Mouse (Mus musculus): ENCODE results near the gene Svep1. TPM values are rescaled to one million over a fixed set of nuclear protein-coding genes. Genes with fewer than 3 reads are reported as not detected.
A peak's percentile ranks its signal among the peaks of the same experiment; 100 is the strongest.

The Svep1 gene
- total RNA-seq, 2 experiments from 2014 or later: 0.64 to 0.72 TPM

DNA sequence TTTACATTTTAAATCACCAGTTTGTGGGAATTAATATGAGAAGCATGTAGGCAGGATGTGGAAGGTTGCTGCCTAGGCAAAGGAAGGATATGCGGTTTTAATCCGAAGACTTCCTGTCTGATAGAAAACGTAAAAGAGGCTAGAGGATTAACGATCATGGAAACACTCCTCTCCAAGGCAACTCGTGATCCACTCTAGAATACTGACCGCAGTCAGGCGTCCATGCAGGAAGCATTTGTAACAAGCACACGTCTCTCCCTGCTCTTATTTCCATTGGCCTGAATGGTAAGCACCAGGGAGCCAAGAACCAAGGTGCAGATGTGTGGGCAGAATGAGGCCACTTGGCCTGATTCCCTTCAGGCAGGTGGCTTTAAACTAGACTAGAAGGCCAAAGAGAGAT lies 155.9 kb downstream of the Svep1 start:
- DNase-seq (ENCODE audit: low spot score in 2 of 2): no peak
- Histone ChIP-seq H3K4me3 (no peak overlapping the region), H3K27ac (no peak overlapping the region)
- TF ChIP-seq CTCF (conservative IDR thresholded peaks at IDR 0.05): no peak

GRCm38 (mm10) chr4:58050276-58050675 lies 156.4 kb downstream of the Svep1 start:
- Histone ChIP-seq H3K27ac (no peak overlapping the region), H3K4me3 (no peak overlapping the region)
- no peak for DNase-seq (ENCODE audit: low spot score in 2 of 2)
- no peak for TF ChIP-seq CTCF (conservative IDR thresholded peaks at IDR 0.05)

DNA sequence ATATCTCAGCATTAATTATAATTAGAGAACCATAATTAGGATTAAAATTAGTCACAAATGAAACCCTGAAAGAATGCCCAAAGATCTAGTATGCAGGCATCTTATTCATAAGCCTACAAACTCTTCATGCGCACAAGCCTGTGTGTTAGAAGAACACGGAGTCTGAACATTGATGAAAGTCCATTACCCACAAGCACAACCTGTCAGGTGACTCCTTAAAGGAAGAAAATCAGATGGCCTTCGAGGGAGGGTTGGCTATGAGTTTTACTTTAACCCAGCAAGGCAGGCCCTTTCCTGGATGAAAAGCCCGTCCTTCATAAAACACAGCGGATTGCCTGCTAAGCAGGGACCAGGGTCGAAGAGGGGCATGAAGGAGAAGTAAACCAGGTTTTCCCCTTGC lies 161.8 kb downstream of the Svep1 start:
- no peak for TF ChIP-seq CTCF (conservative IDR thresholded peaks at IDR 0.05)
- no peak overlapping the region for H3K4me3 ChIP-seq
- DNase-seq (ENCODE audit: low spot score in 2 of 2): no peak
- no peak overlapping the region for H3K27ac ChIP-seq

DNA sequence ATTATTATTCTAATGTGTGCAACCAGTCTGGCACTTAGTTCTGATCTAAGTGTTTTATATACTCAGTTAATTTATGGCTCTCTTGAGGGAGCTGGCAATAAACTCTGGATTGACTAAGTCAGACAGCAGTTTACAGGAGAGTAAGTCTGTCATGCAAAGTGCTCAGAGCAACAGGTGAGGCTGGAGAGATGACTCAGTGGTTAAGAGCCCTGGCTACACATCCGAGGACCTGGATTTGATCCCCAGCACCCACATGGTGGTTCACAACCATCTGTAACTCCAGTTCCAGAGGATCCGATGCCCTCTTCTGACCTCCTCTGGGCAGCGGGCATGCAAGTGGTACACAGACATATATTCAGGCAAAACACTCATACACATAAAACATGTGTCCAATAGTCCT lies 162.3 kb downstream of the Svep1 start:
- no peak overlapping the region for H3K4me3 ChIP-seq
- H3K27ac ChIP-seq: no peak overlapping the region
- TF ChIP-seq CTCF (conservative IDR thresholded peaks at IDR 0.05): no peak
- no peak for DNase-seq (ENCODE audit: low spot score in 2 of 2)

DNA sequence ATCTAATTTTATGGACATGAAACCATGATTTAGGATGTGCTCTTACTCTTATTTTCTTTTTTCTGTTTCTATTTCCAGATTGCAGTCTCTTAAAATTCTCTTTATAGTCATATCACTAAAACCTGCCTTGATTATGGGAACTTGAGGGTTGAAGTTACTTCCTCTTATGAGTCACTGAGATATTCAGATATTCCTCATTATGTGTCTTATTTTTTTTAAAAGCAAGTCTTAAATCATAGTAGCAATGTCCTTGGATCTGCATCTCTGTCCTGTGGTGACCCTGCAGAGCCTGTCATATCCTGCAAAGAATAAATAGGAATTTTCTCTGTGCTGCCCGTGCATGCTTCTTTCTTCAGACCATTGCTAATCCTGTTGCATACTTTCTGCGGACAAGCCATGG lies 166.6 kb downstream of the Svep1 start:
- no peak for TF ChIP-seq CTCF (conservative IDR thresholded peaks at IDR 0.05)
- H3K27ac ChIP-seq: no peak overlapping the region
- no peak for DNase-seq (ENCODE audit: low spot score in 2 of 2)
- H3K4me3 ChIP-seq: no peak overlapping the region

- DNase-seq (ENCODE audit: low spot score in 2 of 2): no peak
- Histone ChIP-seq H3K27ac (no peak overlapping the region), H3K4me3 (no peak overlapping the region)
- TF ChIP-seq CTCF (conservative IDR thresholded peaks at IDR 0.05): no peak
Measured at GRCm38 (mm10) chr4:58037096-58037705, 169.5 kb downstream of the Svep1 start.

DNA sequence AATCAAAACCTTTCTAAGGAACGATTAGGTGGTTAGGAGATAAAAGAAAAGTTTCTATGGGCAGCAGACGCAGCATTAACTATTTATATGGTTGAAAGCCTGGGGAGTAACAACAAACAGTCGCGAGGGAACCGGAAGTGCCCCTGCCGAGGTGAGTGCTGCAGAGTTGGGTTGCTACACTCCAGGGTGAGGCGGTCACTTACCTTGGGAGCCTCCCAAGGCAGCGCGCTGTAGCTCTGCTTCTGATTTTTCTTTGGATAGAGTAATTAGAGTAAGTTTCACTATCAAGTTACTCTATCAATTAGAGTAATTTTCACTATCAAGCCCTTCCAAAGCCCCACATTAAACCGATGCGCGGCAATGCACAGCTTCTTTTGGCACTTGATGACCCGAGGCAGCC lies 172.0 kb downstream of the Svep1 start:
- Histone ChIP-seq H3K27ac (no peak overlapping the region), H3K4me3 (peak overlapping the region; percentile 29; the same call in 1 of the 2 replicates)
- no peak for TF ChIP-seq CTCF (conservative IDR thresholded peaks at IDR 0.05)
- no peak for DNase-seq (ENCODE audit: low spot score in 2 of 2)

DNA sequence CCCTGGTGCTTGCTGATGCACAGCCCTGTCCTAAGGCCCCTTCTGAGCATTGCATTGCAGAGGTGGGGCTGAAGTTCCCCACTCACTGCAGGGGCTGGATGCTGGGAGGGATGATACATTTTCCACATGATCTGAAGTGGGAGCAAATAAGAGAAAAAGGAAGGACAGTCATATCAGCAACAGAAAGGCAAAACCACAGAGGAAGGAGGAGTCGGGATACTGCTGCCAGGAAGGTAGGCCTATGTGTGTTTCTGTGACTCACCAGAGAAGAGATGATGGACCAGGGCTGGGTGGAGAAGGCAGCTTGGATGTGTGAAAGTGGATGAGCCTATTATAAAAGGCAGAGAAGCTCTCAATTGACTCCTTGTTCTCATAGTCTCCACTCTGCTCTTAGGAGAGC lies 173.9 kb downstream of the Svep1 start:
- no peak overlapping the region for H3K27ac ChIP-seq
- no peak overlapping the region for H3K4me3 ChIP-seq
- no peak for TF ChIP-seq CTCF (conservative IDR thresholded peaks at IDR 0.05)
- no peak for DNase-seq (ENCODE audit: low spot score in 2 of 2)

DNA sequence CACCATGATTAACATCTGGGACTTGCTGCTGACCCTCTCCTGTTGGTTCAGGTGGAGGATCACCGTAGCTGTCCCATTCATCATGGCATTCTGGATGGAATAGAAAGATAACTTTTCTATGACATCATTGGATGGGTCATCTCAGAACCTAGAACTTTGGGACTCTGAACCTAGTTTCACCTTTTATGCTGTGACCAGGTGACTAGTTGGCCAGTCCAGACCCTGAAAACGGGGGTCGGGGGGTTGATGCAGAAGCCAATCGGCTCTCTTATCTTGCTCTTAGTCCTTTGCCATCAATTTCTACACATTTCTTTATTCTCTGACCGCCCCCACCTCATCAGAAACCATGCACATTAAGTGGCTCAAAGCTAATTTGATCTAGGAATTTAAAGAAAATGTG lies 197.6 kb downstream of the Svep1 start, which contains the start of gene Txndc8:
Gene Txndc8, minus strand, starts transcription at position 101 of the 400 bp plus-strand sequence.
- no peak for TF ChIP-seq CTCF (conservative IDR thresholded peaks at IDR 0.05)
- DNase-seq (ENCODE audit: low spot score in 2 of 2): no peak

GRCm38 (mm10) chr4:58003501-58003900 lies 203.2 kb downstream of the Svep1 start:
- no peak for TF ChIP-seq CTCF (conservative IDR thresholded peaks at IDR 0.05)
- Histone ChIP-seq H3K27ac (no peak overlapping the region), H3K4me3 (no peak overlapping the region)
- DNase-seq (ENCODE audit: low spot score in 2 of 2): no peak

More for the DNA sequence above, 197.6 kb downstream of the Svep1 start, which contains the start of gene Txndc8:
- Histone ChIP-seq H3K27ac (no peak within 1 kb of the TSS), H3K4me3 (no peak within 1 kb of the TSS)

Other genes starting within 250 kb of the Svep1 start
- not detected for gene Txndc8, start 197.7 kb downstream of the Svep1 start, total RNA-seq (2021)
- 1 to 10 TPM; 1.4 to 1.5 TPM for gene Musk, start 79.1 kb upstream of the Svep1 start, total RNA-seq (2021)